ENCODE assay signal across 20 mouse cellular contexts in genomic region chr6:83193571-83193970, GRCm38 (mm10). TPM values are rescaled to one million over a fixed set of nuclear protein-coding genes. Genes with fewer than 3 reads are reported as not detected.
"Had no signal": no experiment of that assay in that cellular context is flagged by ENCODE, and none has a peak within 500 bp of the region (broad histone marks: within the 10 kb centered on the region; RNA-seq: fewer than 3 reads in every experiment).

No protein-coding gene starts in this region.

- H3K27ac ChIP-seq: kidney, postnatal 0 days; layer of hippocampus, adult 2 months; limb, embryonic 10.5 days; limb, embryonic 13.5 days; liver, embryonic 12.5 days; liver, embryonic 15.5 days; lung, embryonic 15.5 days; midbrain, embryonic 10.5 days; midbrain, embryonic 13.5 days; stomach, postnatal 0 days had no signal

- H3K4me3 ChIP-seq: layer of hippocampus, adult 2 months; limb, embryonic 10.5 days; limb, embryonic 13.5 days; liver, embryonic 12.5 days; liver, embryonic 15.5 days; lung, embryonic 15.5 days; megakaryocyte, embryonic 14.5 days; midbrain, embryonic 10.5 days; midbrain, embryonic 13.5 days; myocyte had no signal

- H3K27me3 ChIP-seq: limb, embryonic 13.5 days; liver, embryonic 12.5 days; liver, embryonic 15.5 days; lung, embryonic 15.5 days; megakaryocyte, embryonic 14.5 days; midbrain, embryonic 13.5 days had no signal

- H3K4me1 ChIP-seq: limb, embryonic 13.5 days; lung, embryonic 15.5 days had no signal

- DNase-seq: kidney, adult 2 months; kidney, postnatal 25 days; layer of hippocampus, adult 9-11 months; liver; lung, adult 18-20 months; lung, postnatal 10 days; lung, postnatal 36 days had no signal

RNA-seq across cellular contexts. Expression of gene Slc4a5, which starts 26.1 kb away (rescaled TPM):
- polyA plus RNA-seq: neural tube, embryonic 14.5 days had no signal
